Mouse (Mus musculus): ENCODE measurements at regions not wholly inside any gene's neighbourhood (a gene's known extent, or its start where the extent isn't known, plus 50 kb on each side); places are given as distances from the start of the nearest gene placed in this dataset.
A peak's percentile ranks its signal among the peaks of the same experiment; 100 is the strongest.

- DNase-seq (ENCODE audit: extremely low spot score, low spot score), result no peak
Measured at GRCm38 (mm10) chr1:129219098-129219497, 54.0 kb upstream of the Thsd7b start.

GRCm38 (mm10) chr1:129208806-129209205, 64.3 kb upstream of the Thsd7b start:
- no peak for DNase-seq (ENCODE audit: extremely low spot score, low spot score)

GRCm38 (mm10) chr1:129208406-129208805, 64.7 kb upstream of the Thsd7b start:
- peak; percentile 34 for DNase-seq (ENCODE audit: extremely low spot score, low spot score)

- DNase-seq (ENCODE audit: extremely low spot score, low spot score), result no peak
Measured at GRCm38 (mm10) chr1:129207674-129208073, 65.4 kb upstream of the Thsd7b start.

- no peak for DNase-seq (ENCODE audit: extremely low spot score, low spot score)
Measured at GRCm38 (mm10) chr1:129180174-129180759, 92.8 kb upstream of the Thsd7b start.

- no peak for DNase-seq (ENCODE audit: extremely low spot score, low spot score)
Measured at GRCm38 (mm10) chr1:129169936-129170335, 103.2 kb upstream of the Thsd7b start.

- no peak for DNase-seq (ENCODE audit: extremely low spot score, low spot score)
Measured at GRCm38 (mm10) chr1:129150643-129151042, 122.5 kb upstream of the Thsd7b start.

- peak; percentile 18 for DNase-seq (ENCODE audit: extremely low spot score, low spot score)
Measured at GRCm38 (mm10) chr1:129148733-129149388, 124.2 kb upstream of the Thsd7b start.

GRCm38 (mm10) chr1:129146395-129147094, 126.6 kb upstream of the Thsd7b start:
- DNase-seq (ENCODE audit: extremely low spot score, low spot score), result no peak

GRCm38 (mm10) chr1:129138783-129139182, 134.3 kb upstream of the Thsd7b start:
- DNase-seq (ENCODE audit: extremely low spot score, low spot score), result no peak

- no peak for DNase-seq (ENCODE audit: extremely low spot score, low spot score)
Measured at GRCm38 (mm10) chr1:129106961-129107557, 166.0 kb upstream of the Thsd7b start.

- no peak for DNase-seq (ENCODE audit: extremely low spot score, low spot score)
Measured at GRCm38 (mm10) chr1:129100997-129101396, 172.1 kb upstream of the Thsd7b start.

GRCm38 (mm10) chr1:129078274-129078673, 194.8 kb upstream of the Thsd7b start:
- DNase-seq (ENCODE audit: extremely low spot score, low spot score), result no peak

- DNase-seq (ENCODE audit: extremely low spot score, low spot score), result no peak
Measured at GRCm38 (mm10) chr1:129057182-129057581, 215.9 kb upstream of the Thsd7b start.

GRCm38 (mm10) chr1:129055252-129055651, 217.8 kb upstream of the Thsd7b start:
- no peak for DNase-seq (ENCODE audit: extremely low spot score, low spot score)

- DNase-seq (ENCODE audit: extremely low spot score, low spot score), result no peak
Measured at GRCm38 (mm10) chr1:129033707-129034106, 239.4 kb upstream of the Thsd7b start.

- no peak for DNase-seq (ENCODE audit: extremely low spot score, low spot score)
Measured at GRCm38 (mm10) chr1:129005899-129006298, 267.2 kb upstream of the Thsd7b start.

GRCm38 (mm10) chr1:129002286-129002685, 270.8 kb upstream of the Thsd7b start:
- no peak for DNase-seq (ENCODE audit: extremely low spot score, low spot score)

- DNase-seq (ENCODE audit: extremely low spot score, low spot score), result no peak
Measured at GRCm38 (mm10) chr1:129001766-129002165, 271.3 kb upstream of the Thsd7b start.

GRCm38 (mm10) chr1:128999741-129000517, 273.2 kb upstream of the Thsd7b start:
- DNase-seq (ENCODE audit: extremely low spot score, low spot score), result no peak

GRCm38 (mm10) chr1:128994655-128995054, 278.4 kb upstream of the Thsd7b start:
- no peak for DNase-seq (ENCODE audit: extremely low spot score, low spot score)
